16 mouse cellular contexts compared by ENCODE assay signal in the genomic region with DNA sequence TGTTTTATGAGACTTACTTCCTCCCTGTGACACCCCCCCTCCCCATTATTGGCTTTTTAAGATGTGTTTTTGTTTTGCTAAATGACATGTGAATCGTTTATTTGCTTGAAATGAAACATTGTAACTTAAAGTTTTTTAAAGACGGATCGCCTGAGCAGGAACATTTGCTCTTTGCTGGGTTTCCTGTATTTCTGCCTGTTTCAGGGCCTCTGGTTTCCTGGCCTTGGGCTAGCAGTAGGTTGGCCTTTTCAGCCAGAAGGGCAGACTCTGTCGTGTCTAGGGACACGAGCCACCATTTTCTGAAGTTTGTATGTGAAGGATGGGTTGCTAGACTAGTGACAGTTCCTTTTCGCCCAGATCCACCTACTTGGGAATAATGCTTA. TPM values are rescaled to one million over a fixed set of nuclear protein-coding genes. Genes with fewer than 3 reads are reported as not detected.
DNase-seq lines count a peak whose midpoint lies in the region; ATAC-seq and TF ChIP-seq lines count a peak whose summit lies in the region.
"Had no signal": no experiment of that assay in that cellular context is flagged by ENCODE, and none has a peak within 500 bp of the region (broad histone marks: within the 10 kb centered on the region; RNA-seq: fewer than 3 reads in every experiment).

No protein-coding gene starts in this region.

- H3K4me3 ChIP-seq in heart, embryonic 11.5 days (ENCODE audit: low read depth, low read length), result no peak overlapping the region
- H3K4me3 ChIP-seq in kidney, embryonic 15.5 days (replicated peaks), result no peak overlapping the region
- H3K4me3 ChIP-seq in midbrain, postnatal 0 days (ENCODE audit: low read depth, low read length), result no peak overlapping the region
- no peak overlapping the region for H3K4me3 ChIP-seq in midbrain, embryonic 13.5 days (replicated peaks)
- H3K4me3 ChIP-seq in limb, embryonic 10.5 days, result no peak overlapping the region
- H3K4me3 ChIP-seq: embryonic facial prominence, embryonic 10.5 days; gastrocnemius, adult 2 months; hindbrain, embryonic 12.5 days; limb, embryonic 15.5 days; neural tube, embryonic 13.5 days had no signal

- no peak overlapping the region for H3K9ac ChIP-seq in heart, embryonic 11.5 days (ENCODE audit: low read depth, low read length)
- H3K9ac ChIP-seq in kidney, embryonic 15.5 days, result no peak overlapping the region
- 0 out of 2 replicates have a peak overlapping the region, but pooled peaks have one; percentile 4 for H3K9ac ChIP-seq in midbrain, postnatal 0 days (replicated peaks; ENCODE audit: low read length, poor library complexity, severe bottlenecking)
- H3K9ac ChIP-seq in midbrain, embryonic 13.5 days (replicated peaks), result no peak overlapping the region
- H3K9ac ChIP-seq: hindbrain, embryonic 12.5 days; limb, embryonic 15.5 days; neural tube, embryonic 13.5 days had no signal

- no peaks in the 10 kb centered on the region for H3K9me3 ChIP-seq in heart, embryonic 11.5 days (replicated peaks; ENCODE audit: control insufficient read depth, low read length)
- H3K9me3 ChIP-seq in kidney, embryonic 15.5 days (replicated peaks), result no peaks in the 10 kb centered on the region
- H3K9me3 ChIP-seq in midbrain, postnatal 0 days (ENCODE audit: low read length), result no peaks in the 10 kb centered on the region
- H3K9me3 ChIP-seq in midbrain, embryonic 13.5 days, result no peaks in the 10 kb centered on the region
- H3K9me3 ChIP-seq in limb, embryonic 10.5 days (replicated peaks), result no peaks in the 10 kb centered on the region
- H3K9me3 ChIP-seq: hindbrain, embryonic 12.5 days; limb, embryonic 15.5 days; neural tube, embryonic 13.5 days had no signal

- peaks cover 25% of the 10 kb centered on the region for H3K4me1 ChIP-seq in heart, embryonic 11.5 days (ENCODE audit: control insufficient read depth, insufficient read depth, low read length)
- H3K4me1 ChIP-seq in kidney, embryonic 15.5 days, result peaks cover 61% of the 10 kb centered on the region
- 0 out of 2 replicates have a peak, but pooled peaks cover 3% of the 10 kb centered on the region for H3K4me1 ChIP-seq in midbrain, postnatal 0 days (ENCODE audit: insufficient read depth, low read length)
- H3K4me1 ChIP-seq in midbrain, embryonic 13.5 days (replicated peaks), result peaks cover 8% of the 10 kb centered on the region; the same call in 1 of the 2 replicates
- peaks cover 43% of the 10 kb centered on the region for H3K4me1 ChIP-seq in limb, embryonic 10.5 days

- no peak for DNase-seq in heart, adult 18-20 months
- no peak for DNase-seq in kidney, postnatal 36 days
- no peak for DNase-seq in midbrain, postnatal 0 days (ENCODE audit: low spot score)
- DNase-seq in limb, embryonic 10.5 days (ENCODE audit: low spot score), result no peak
- DNase-seq in layer of hippocampus, postnatal 36 days, result no peak
- DNase-seq: cerebellum, postnatal 10 days; gastrocnemius, adult 2 months; lung, adult 2 months; thymus, adult 18-20 months had no signal

- H3K27ac ChIP-seq in heart, embryonic 11.5 days (ENCODE audit: low read depth, low read length), result peak overlapping the region; percentile 62
- peak overlapping the region; percentile 84 for H3K27ac ChIP-seq in kidney, embryonic 15.5 days
- H3K27ac ChIP-seq in midbrain, postnatal 0 days (ENCODE audit: low read depth, low read length), result peak overlapping the region; percentile 26; the same call in 1 of the 2 replicates
- H3K27ac ChIP-seq in midbrain, embryonic 13.5 days, result no peak overlapping the region
- 0 out of 2 replicates have a peak overlapping the region, but pooled peaks have one; percentile 58 for H3K27ac ChIP-seq in limb, embryonic 10.5 days
- H3K27ac ChIP-seq: embryonic facial prominence, embryonic 10.5 days; gastrocnemius, adult 2 months; hindbrain, embryonic 12.5 days; limb, embryonic 15.5 days; neural tube, embryonic 13.5 days had no signal

- no peak for ATAC-seq in heart, embryonic 11.5 days (replicated peaks; ENCODE audit: insufficient number of reproducible peaks, low FRiP score, low TSS enrichment)
- no peak for ATAC-seq in kidney, embryonic 15.5 days (replicated peaks; ENCODE audit: low FRiP score)
- no peak for ATAC-seq in midbrain, postnatal 0 days (ENCODE audit: low FRiP score)
- ATAC-seq in midbrain, embryonic 13.5 days, result no peak

- no peaks in the 10 kb centered on the region for H3K36me3 ChIP-seq in heart, embryonic 11.5 days (ENCODE audit: control insufficient read depth, insufficient read depth, low read length)
- no peaks in the 10 kb centered on the region for H3K36me3 ChIP-seq in kidney, embryonic 15.5 days
- no peaks in the 10 kb centered on the region for H3K36me3 ChIP-seq in midbrain, postnatal 0 days (ENCODE audit: insufficient read depth, low read length)
- H3K36me3 ChIP-seq in midbrain, embryonic 13.5 days, result no peaks in the 10 kb centered on the region
- peaks cover 3% of the 10 kb centered on the region; the same call in 1 of the 2 replicates for H3K36me3 ChIP-seq in limb, embryonic 10.5 days
- H3K36me3 ChIP-seq: hindbrain, embryonic 12.5 days; limb, embryonic 15.5 days; neural tube, embryonic 13.5 days had no signal

- no peaks in the 10 kb centered on the region for H3K27me3 ChIP-seq in heart, embryonic 11.5 days (ENCODE audit: control insufficient read depth, insufficient read depth, low read length)
- no peaks in the 10 kb centered on the region for H3K27me3 ChIP-seq in kidney, embryonic 15.5 days
- H3K27me3 ChIP-seq in midbrain, postnatal 0 days (ENCODE audit: insufficient read depth, low read length), result no peaks in the 10 kb centered on the region
- H3K27me3 ChIP-seq in midbrain, embryonic 13.5 days, result no peaks in the 10 kb centered on the region
- H3K27me3 ChIP-seq in limb, embryonic 10.5 days (ENCODE audit: low read depth, poor library complexity, severe bottlenecking), result no peaks in the 10 kb centered on the region
- H3K27me3 ChIP-seq: hindbrain, embryonic 12.5 days; limb, embryonic 15.5 days; neural tube, embryonic 13.5 days had no signal

- TF ChIP-seq CTCF in midbrain, postnatal 0 days (IDR thresholded peaks at IDR 0.05), result no peak

- 64% methylated on average over 6 of the region's 6 CpGs for WGBS in heart, embryonic 11.5 days (ENCODE audit: insufficient replicate concordance)
- 36% methylated on average over 6 of the region's 6 CpGs for WGBS in kidney, embryonic 15.5 days
- 90% methylated on average over 6 of the region's 6 CpGs for WGBS in midbrain, postnatal 0 days
- WGBS in midbrain, embryonic 13.5 days, result 91% methylated on average over 6 of the region's 6 CpGs
- 39% methylated on average over 6 of the region's 6 CpGs for WGBS in limb, embryonic 10.5 days

- H3K4me2 ChIP-seq in heart, embryonic 11.5 days, result no peak overlapping the region
- H3K4me2 ChIP-seq in kidney, embryonic 15.5 days, result no peak overlapping the region
- no peak overlapping the region for H3K4me2 ChIP-seq in midbrain, postnatal 0 days (ENCODE audit: low read depth, low read length, poor library complexity, severe bottlenecking)
- H3K4me2 ChIP-seq in midbrain, embryonic 13.5 days (replicated peaks), result no peak overlapping the region
- H3K4me2 ChIP-seq: hindbrain, embryonic 12.5 days; limb, embryonic 15.5 days; neural tube, embryonic 13.5 days had no signal

RNA-seq across cellular contexts. Expression of a gene that starts 18.3 kb away (rescaled TPM):
- polyA plus RNA-seq in heart, embryonic 11.5 days (2014; fragmentation: Nextera tagmentation; extraction: Ambion mirVana), result 9.4 and 10.1 TPM in 2 replicates
- total RNA-seq in heart, adult 18-20 months (2021), result 1 to 10 TPM; 6.4 to 7.5 TPM
- 13.8 and 14.1 TPM in 2 replicates for polyA plus RNA-seq in kidney, embryonic 15.5 days (2015; fragmentation: Nextera tagmentation; extraction: Ambion mirVana)
- 50.1 and 54.8 TPM in 2 replicates for total RNA-seq in midbrain, postnatal 0 days (2014; rRNA removed)
- polyA plus RNA-seq in midbrain, postnatal 0 days (2015; fragmentation: Nextera tagmentation; extraction: Ambion mirVana), result 13.0 and 16.8 TPM in 2 replicates
- 15.0 and 17.7 TPM in 2 replicates for polyA plus RNA-seq in midbrain, embryonic 13.5 days (2015; fragmentation: Nextera tagmentation; extraction: Ambion mirVana)
- 10.0 and 12.9 TPM in 2 replicates for polyA plus RNA-seq in limb, embryonic 10.5 days (2016; fragmentation: Nextera tagmentation; extraction: Ambion mirVana)
- 10 to 100 TPM; 61.5 to 69.2 TPM for total RNA-seq in layer of hippocampus, postnatal 36 days (2021)
